Mouse (Mus musculus) embryo, embryonic 10 days (tissue): ENCODE measurements at regions not wholly inside any gene's neighbourhood (a gene's known extent, or its start where the extent isn't known, plus 50 kb on each side); places are given as distances from the start of the nearest gene placed in this dataset.

Source experiments
- DNase-seq: peaks from one replicate; pipeline ENCODE4 v3.0.0-alpha.2; 2015; ENCODE audit warnings: low spot score

- DNase-seq: no peak
Observed at GRCm38 (mm10) chr4:134990651-134991050, 60.0 kb downstream of the Syf2 start.

GRCm38 (mm10) chr4:134993526-134994122 is 62.9 kb downstream of the Syf2 start:
- no peak for DNase-seq

GRCm38 (mm10) chr4:134994205-134994604 is 63.5 kb downstream of the Syf2 start:
- no peak for DNase-seq

GRCm38 (mm10) chr4:134994648-134995047 is 64.0 kb downstream of the Syf2 start:
- no peak for DNase-seq

GRCm38 (mm10) chr4:134995052-134995451 is 64.4 kb downstream of the Syf2 start:
- no peak for DNase-seq

GRCm38 (mm10) chr4:134996121-134996520 is 65.4 kb downstream of the Syf2 start:
- no peak for DNase-seq

GRCm38 (mm10) chr4:134997461-134998434 is 67.0 kb downstream of the Syf2 start:
- DNase-seq: no peak

- no peak for DNase-seq
Observed at GRCm38 (mm10) chr4:134998928-134999658, 68.4 kb downstream of the Syf2 start.

GRCm38 (mm10) chr4:135002091-135002925 is 71.6 kb downstream of the Syf2 start:
- no peak for DNase-seq

GRCm38 (mm10) chr4:135011365-135011764 is 80.7 kb downstream of the Syf2 start:
- DNase-seq: no peak

GRCm38 (mm10) chr4:135012945-135013344 is 82.2 kb downstream of the Syf2 start:
- DNase-seq: no peak

- no peak for DNase-seq
Observed at GRCm38 (mm10) chr4:135013932-135014331, 83.2 kb downstream of the Syf2 start.

- peak; percentile 63 for DNase-seq
Observed at GRCm38 (mm10) chr4:135018018-135018417, 87.3 kb downstream of the Syf2 start.

GRCm38 (mm10) chr4:135019120-135019519 is 88.4 kb downstream of the Syf2 start:
- no peak for DNase-seq

- no peak for DNase-seq
Observed at GRCm38 (mm10) chr4:135020262-135020991, 89.7 kb downstream of the Syf2 start.

- no peak for DNase-seq
Observed at GRCm38 (mm10) chr4:135023200-135023599, 92.5 kb downstream of the Syf2 start.

GRCm38 (mm10) chr4:135025802-135026201 is 94.7 kb upstream of the Runx3 start:
- no peak for DNase-seq

GRCm38 (mm10) chr4:135027136-135027535 is 93.3 kb upstream of the Runx3 start:
- DNase-seq: no peak

GRCm38 (mm10) chr4:135029723-135030122 is 90.7 kb upstream of the Runx3 start:
- no peak for DNase-seq

- DNase-seq: no peak
Observed at GRCm38 (mm10) chr4:135032461-135032860, 88.0 kb upstream of the Runx3 start.

- no peak for DNase-seq
Observed at GRCm38 (mm10) chr4:135033302-135033701, 87.2 kb upstream of the Runx3 start.
